9 mouse cellular contexts compared by ENCODE assay signal in genomic region chr15:82243311-82243710, GRCm38 (mm10). TPM values are rescaled to one million over a fixed set of nuclear protein-coding genes. Genes with fewer than 3 reads are reported as not detected.
A peak's percentile ranks its signal among the peaks of the same experiment; 100 is the strongest.
DNase-seq lines count a peak whose midpoint lies in the region; ATAC-seq lines count a peak whose summit lies in the region.
"Had no signal": no experiment of that assay in that cellular context is flagged by ENCODE, and none has a peak within 500 bp of the region (broad histone marks: within the 10 kb centered on the region; RNA-seq: fewer than 3 reads in every experiment).

No protein-coding gene starts in this region.

- 80% methylated on average over 3 of the region's 3 CpGs for WGBS in neural tube, embryonic 11.5 days
- WGBS in forebrain, embryonic 10.5 days = 85% methylated on average over 3 of the region's 3 CpGs
- WGBS in limb, embryonic 13.5 days = 75% methylated on average over 3 of the region's 3 CpGs
- 78% methylated on average over 3 of the region's 3 CpGs for WGBS in stomach, embryonic 14.5 days

- no peak for DNase-seq in neural tube, embryonic 11.5 days (ENCODE audit: low spot score)
- DNase-seq in neural tube, embryonic 10.5 days (ENCODE audit: extremely low spot score, low spot score) = no peak
- DNase-seq in forebrain, embryonic 10.5 days (ENCODE audit: extremely low spot score, low spot score) = no peak
- no peak for DNase-seq in left cerebral cortex, adult 8-10 months (ENCODE audit: low spot score in 2 of 2)
- no peak for DNase-seq in cerebellum, postnatal 25 days
- no peak for DNase-seq in MN1 (ENCODE audit: low spot score)
- DNase-seq: right cerebral cortex, adult 18-20 months had no signal

- no peaks in the 10 kb centered on the region; the same call in 1 of the 2 replicates for H3K36me3 ChIP-seq in neural tube, embryonic 11.5 days (ENCODE audit: control insufficient read depth, insufficient read depth, low read length)
- H3K36me3 ChIP-seq in forebrain, embryonic 10.5 days (replicated peaks) = peaks cover 22% of the 10 kb centered on the region
- H3K36me3 ChIP-seq in limb, embryonic 13.5 days = peaks cover 11% of the 10 kb centered on the region
- no peaks in the 10 kb centered on the region for H3K36me3 ChIP-seq in stomach, embryonic 14.5 days (ENCODE audit: control insufficient read depth, insufficient read depth, low read length)

- no peaks in the 10 kb centered on the region for H3K9me3 ChIP-seq in neural tube, embryonic 11.5 days (ENCODE audit: control insufficient read depth, low read length)
- no peaks in the 10 kb centered on the region for H3K9me3 ChIP-seq in forebrain, embryonic 10.5 days
- no peaks in the 10 kb centered on the region for H3K9me3 ChIP-seq in limb, embryonic 13.5 days
- no peaks in the 10 kb centered on the region for H3K9me3 ChIP-seq in stomach, embryonic 14.5 days (ENCODE audit: control insufficient read depth, low read depth, low read length)

- no peak overlapping the region for H3K27ac ChIP-seq in neural tube, embryonic 11.5 days (ENCODE audit: low read depth, low read length)
- peak overlapping the region; percentile 96; the same call in 1 of the 2 replicates for H3K27ac ChIP-seq in forebrain, embryonic 10.5 days
- H3K27ac ChIP-seq in limb, embryonic 13.5 days = no peak overlapping the region
- no peak overlapping the region for H3K27ac ChIP-seq in stomach, embryonic 14.5 days (ENCODE audit: low read length)

- peak overlapping the region; percentile 56 for H3K4me2 ChIP-seq in neural tube, embryonic 11.5 days (ENCODE audit: low read depth)
- H3K4me2 ChIP-seq in limb, embryonic 13.5 days (replicated peaks) = peak overlapping the region; percentile 91
- H3K4me2 ChIP-seq in stomach, embryonic 14.5 days (replicated peaks; ENCODE audit: low read depth, low read length) = peak overlapping the region; percentile 90

- peaks cover 2% of the 10 kb centered on the region; the same call in 1 of the 2 replicates for H3K4me1 ChIP-seq in neural tube, embryonic 11.5 days (ENCODE audit: control insufficient read depth, insufficient read depth, low read length)
- peaks cover 15% of the 10 kb centered on the region for H3K4me1 ChIP-seq in forebrain, embryonic 10.5 days
- H3K4me1 ChIP-seq in limb, embryonic 13.5 days = peaks cover 8% of the 10 kb centered on the region
- 0 out of 2 replicates have a peak, but pooled peaks cover 4% of the 10 kb centered on the region for H3K4me1 ChIP-seq in stomach, embryonic 14.5 days (ENCODE audit: control insufficient read depth, insufficient read depth, low read length)

- no peak for ATAC-seq in neural tube, embryonic 11.5 days (ENCODE audit: insufficient read depth, low FRiP score, low TSS enrichment)
- no peak for ATAC-seq in limb, embryonic 13.5 days (ENCODE audit: low FRiP score, low read depth)
- ATAC-seq in stomach, embryonic 14.5 days (ENCODE audit: insufficient number of reproducible peaks, insufficient read depth, low FRiP score, low read depth) = no peak

- H3K27me3 ChIP-seq in neural tube, embryonic 11.5 days (ENCODE audit: control insufficient read depth, insufficient read depth, low read length) = no peaks in the 10 kb centered on the region
- H3K27me3 ChIP-seq in forebrain, embryonic 10.5 days (ENCODE audit: poor library complexity, severe bottlenecking) = no peaks in the 10 kb centered on the region
- H3K27me3 ChIP-seq in limb, embryonic 13.5 days = no peaks in the 10 kb centered on the region
- H3K27me3 ChIP-seq in stomach, embryonic 14.5 days (ENCODE audit: control insufficient read depth, insufficient read depth, low read length) = no peaks in the 10 kb centered on the region

- 0 out of 2 replicates have a peak overlapping the region, but pooled peaks have one; percentile 49 for H3K9ac ChIP-seq in neural tube, embryonic 11.5 days (ENCODE audit: low read length)
- H3K9ac ChIP-seq in limb, embryonic 13.5 days = peak overlapping the region; percentile 73
- 0 out of 2 replicates have a peak overlapping the region, but pooled peaks have one; percentile 57 for H3K9ac ChIP-seq in stomach, embryonic 14.5 days (replicated peaks; ENCODE audit: low read depth, low read length)

- peak overlapping the region; percentile 67 for H3K4me3 ChIP-seq in neural tube, embryonic 11.5 days (ENCODE audit: low read depth, low read length)
- peak overlapping the region; percentile 72 for H3K4me3 ChIP-seq in forebrain, embryonic 10.5 days
- H3K4me3 ChIP-seq in limb, embryonic 13.5 days = peak overlapping the region; percentile 72
- H3K4me3 ChIP-seq in stomach, embryonic 14.5 days (ENCODE audit: low read depth, low read length) = peak overlapping the region; percentile 63

RNA-seq across cellular contexts. Expression of gene Cenpm, which starts 1.2 kb away (rescaled TPM):
- polyA plus RNA-seq in neural tube, embryonic 11.5 days (2014; fragmentation: Nextera tagmentation; extraction: Ambion mirVana) = 64.4 and 68.7 TPM in 2 replicates
- 95.1 and 97.3 TPM in 2 replicates for polyA plus RNA-seq in forebrain, embryonic 10.5 days (2016; fragmentation: Nextera tagmentation; extraction: Ambion mirVana)
- 62.5 and 62.6 TPM in 2 replicates for polyA plus RNA-seq in limb, embryonic 13.5 days (2015; fragmentation: Nextera tagmentation; extraction: Ambion mirVana)
- polyA plus RNA-seq in stomach, embryonic 14.5 days (2014; fragmentation: Nextera tagmentation; extraction: Ambion mirVana) = 72.1 and 86.7 TPM in 2 replicates
- 1 to 10 TPM; 2.7 to 4.3 (median 4.1) TPM for total RNA-seq in left cerebral cortex, adult 8-10 months (2022)

RNA-seq across cellular contexts. Expression of gene 1500009C09Rik, which starts 8.9 kb away (rescaled TPM):
- polyA plus RNA-seq in neural tube, embryonic 11.5 days (2014; fragmentation: Nextera tagmentation; extraction: Ambion mirVana) = 0.68 and 0.76 TPM in 2 replicates
- polyA plus RNA-seq in forebrain, embryonic 10.5 days (2016; fragmentation: Nextera tagmentation; extraction: Ambion mirVana) = 0.26 TPM in 1 of 2 replicates, not detected in the other
- polyA plus RNA-seq in limb, embryonic 13.5 days (2015; fragmentation: Nextera tagmentation; extraction: Ambion mirVana) = not detected in 2 replicates
- polyA plus RNA-seq in stomach, embryonic 14.5 days (2014; fragmentation: Nextera tagmentation; extraction: Ambion mirVana) = not detected in 2 replicates
- 100 to 1,000 TPM; 104 to 114 (median 110) TPM for total RNA-seq in left cerebral cortex, adult 8-10 months (2022)

RNA-seq across cellular contexts. Expression of gene Tnfrsf13c, which starts 19.1 kb away (rescaled TPM):
- polyA plus RNA-seq in neural tube, embryonic 11.5 days (2014; fragmentation: Nextera tagmentation; extraction: Ambion mirVana) = 0.23 and 0.57 TPM in 2 replicates
- polyA plus RNA-seq in forebrain, embryonic 10.5 days (2016; fragmentation: Nextera tagmentation; extraction: Ambion mirVana) = 0.18 TPM in 1 of 2 replicates, not detected in the other
- 0.13 and 0.15 TPM in 2 replicates for polyA plus RNA-seq in limb, embryonic 13.5 days (2015; fragmentation: Nextera tagmentation; extraction: Ambion mirVana)
- 0.18 TPM in 1 of 2 replicates, not detected in the other for polyA plus RNA-seq in stomach, embryonic 14.5 days (2014; fragmentation: Nextera tagmentation; extraction: Ambion mirVana)
- total RNA-seq in left cerebral cortex, adult 8-10 months (2022) = under 1 TPM; 0.37 to 0.98 (median 0.64) TPM

RNA-seq across cellular contexts. Expression of gene Shisa8, which starts 30.7 kb away (rescaled TPM):
- polyA plus RNA-seq in neural tube, embryonic 11.5 days (2014; fragmentation: Nextera tagmentation; extraction: Ambion mirVana) = 0.30 and 0.46 TPM in 2 replicates
- 0.87 and 0.95 TPM in 2 replicates for polyA plus RNA-seq in forebrain, embryonic 10.5 days (2016; fragmentation: Nextera tagmentation; extraction: Ambion mirVana)
- 0.15 and 0.34 TPM in 2 replicates for polyA plus RNA-seq in limb, embryonic 13.5 days (2015; fragmentation: Nextera tagmentation; extraction: Ambion mirVana)
- 0.30 and 0.39 TPM in 2 replicates for polyA plus RNA-seq in stomach, embryonic 14.5 days (2014; fragmentation: Nextera tagmentation; extraction: Ambion mirVana)
- 1 to 10 TPM; 3.1 to 5.3 (median 5.0) TPM for total RNA-seq in left cerebral cortex, adult 8-10 months (2022)

RNA-seq across cellular contexts. Expression of gene Sept3, which starts 31.4 kb away (rescaled TPM):
- polyA plus RNA-seq in neural tube, embryonic 11.5 days (2014; fragmentation: Nextera tagmentation; extraction: Ambion mirVana) = 141 and 142 TPM in 2 replicates
- 62.1 and 62.5 TPM in 2 replicates for polyA plus RNA-seq in forebrain, embryonic 10.5 days (2016; fragmentation: Nextera tagmentation; extraction: Ambion mirVana)
- 25.6 and 26.1 TPM in 2 replicates for polyA plus RNA-seq in limb, embryonic 13.5 days (2015; fragmentation: Nextera tagmentation; extraction: Ambion mirVana)
- 16.1 and 16.6 TPM in 2 replicates for polyA plus RNA-seq in stomach, embryonic 14.5 days (2014; fragmentation: Nextera tagmentation; extraction: Ambion mirVana)
- total RNA-seq in left cerebral cortex, adult 8-10 months (2022) = 100 to 1,000 TPM; 491 to 572 (median 530) TPM
